Mouse (Mus musculus): Measurements from ENCODE around the gene St3gal5.

DNA sequence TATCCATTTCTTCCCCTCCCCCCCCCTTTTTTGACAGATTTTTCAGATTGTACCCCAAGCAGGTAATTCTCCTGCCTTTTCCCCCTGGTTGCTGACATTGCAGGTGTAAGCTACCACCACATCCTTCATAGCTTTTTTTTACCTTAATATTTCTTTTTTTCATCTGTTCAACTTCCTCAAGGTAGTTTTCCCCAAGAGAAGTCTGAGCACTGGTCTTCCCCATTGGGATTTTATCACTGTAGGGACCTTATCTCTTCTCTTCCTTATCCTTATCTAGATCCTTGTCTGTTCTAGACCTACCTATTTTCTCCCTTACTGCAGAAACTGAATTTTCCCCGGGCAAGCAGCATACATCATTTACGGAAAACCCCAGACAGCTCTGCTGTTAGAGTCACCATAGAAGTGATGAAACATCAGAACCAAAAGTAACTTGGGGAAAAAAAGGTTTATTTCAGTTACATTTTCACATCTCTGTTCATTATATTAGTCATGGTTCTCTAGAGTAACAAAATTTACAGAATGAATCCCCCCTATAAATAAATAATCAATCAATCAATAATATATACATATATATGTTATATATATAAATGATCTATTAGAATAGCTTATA lies 15.8 kb downstream of the St3gal5 start:
- TF ChIP-seq CTCF (IDR thresholded peaks at IDR 0.05; ENCODE audit: insufficient read depth, low read length) (no peak), POLR2A (IDR thresholded peaks at IDR 0.05; ENCODE audit: borderline replicate concordance, extremely low read depth, low read depth, low read length) (no peak)
